Mouse (Mus musculus): ENCODE results near the gene Polr1e.

DNA sequence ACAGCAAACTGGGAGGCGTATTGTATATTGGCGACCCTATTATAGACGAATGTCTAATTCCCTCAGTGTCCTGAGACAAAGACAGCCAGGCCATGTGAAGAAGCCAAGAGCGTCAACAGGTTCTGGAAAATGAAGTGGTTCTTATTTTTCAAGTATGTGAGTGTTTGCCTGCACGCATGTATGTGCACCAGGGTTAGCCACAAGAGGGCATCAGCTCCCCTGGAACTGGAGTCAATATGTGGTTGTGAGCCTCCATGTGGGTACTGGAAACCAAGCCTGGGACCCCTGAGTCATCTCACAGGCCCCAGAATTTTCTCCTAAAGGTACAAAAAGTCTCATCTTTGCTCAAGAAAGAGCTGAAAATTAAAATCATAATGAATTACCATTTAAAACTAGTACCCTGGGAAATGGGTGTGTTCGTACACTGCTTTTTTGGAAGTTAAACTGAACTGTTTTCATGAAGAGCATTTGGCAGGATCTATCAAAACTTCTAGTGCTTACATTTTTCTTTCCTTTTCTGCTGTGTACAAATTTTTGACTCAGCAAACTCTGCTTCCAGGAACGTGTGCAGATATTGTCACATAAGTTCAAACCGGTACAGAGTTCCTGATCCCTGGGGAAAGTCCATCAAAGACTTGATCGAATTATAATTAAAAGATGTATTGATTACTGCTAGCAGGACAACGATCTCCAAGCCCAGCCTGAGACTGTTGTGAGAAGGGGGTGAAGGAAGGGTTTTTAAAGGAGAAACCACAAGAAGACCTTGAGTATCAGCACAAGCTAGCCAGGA is 41.3 kb upstream of the Polr1e start:
- TF ChIP-seq MEF2A (IDR thresholded peaks at IDR 0.05; ENCODE audit: borderline replicate concordance, low read depth, low read length) (no peak), CTCF (conservative IDR thresholded peaks at IDR 0.05 in 1 of 2, IDR thresholded peaks at IDR 0.05 in 1 of 2; ENCODE audit: low read depth in 2 of 2, low read length in 2 of 2) (peak in 1 of 2 experiments; percentile 38; a peak in 2 of 4 replicates), POLR2AphosphoS2 (IDR thresholded peaks at IDR 0.05; ENCODE audit: low read depth, low read length) (no peak), POLR2A (IDR thresholded peaks at IDR 0.05; ENCODE audit: low read depth, low read length) (no peak), ELF1 (IDR thresholded peaks at IDR 0.05; ENCODE audit: low read depth, low read length) (no peak), CHD1 (IDR thresholded peaks at IDR 0.05; ENCODE audit: low read depth, low read length) (no peak), SIN3A (IDR thresholded peaks at IDR 0.05; ENCODE audit: low read length) (no peak), IRF4 (IDR thresholded peaks at IDR 0.05; ENCODE audit: low read depth, low read length) (no peak), E2F4 (IDR thresholded peaks at IDR 0.05; ENCODE audit: insufficient replicate concordance, low read depth, low read length) (no peak), ZC3H11A (IDR thresholded peaks at IDR 0.05; ENCODE audit: low read depth, low read length) (no peak), EP300 (IDR thresholded peaks at IDR 0.05; ENCODE audit: low read length) (no peak)
